Mouse (Mus musculus) midbrain, embryonic 11.5 days (tissue): ENCODE results near the gene Acss1. TPM values are rescaled to one million over a fixed set of nuclear protein-coding genes. Genes with fewer than 3 reads are reported as not detected.

ENCODE experiments used
- ATAC-seq: fragments of 200-750 bp; cut with Nextera tagmentation; 2 replicates; pipeline ENCODE4 v1.8.0; 2017; ENCODE audit warnings: moderate TSS enrichment, moderate library complexity; ENCODE audit not compliant: low FRiP score
- DNase-seq: peaks from one replicate; pipeline ENCODE4 v3.0.0; 2015; ENCODE audit warnings: low spot score; ENCODE audit errors: missing footprints
- H3K27ac ChIP-seq: fragments of 300-500 bp; sonication (generic); 2 replicates; pipeline ENCODE4 v1.5.1; 2014; ENCODE audit warnings: low read depth, low read length
- H3K27me3 ChIP-seq: fragments of 300-500 bp; sonication (generic); 2 replicates; pipeline ENCODE4 v1.6.1; 2014; ENCODE audit warnings: mild to moderate bottlenecking, low read length, moderate library complexity, mixed read lengths; ENCODE audit not compliant: control insufficient read depth, insufficient read depth
- H3K36me3 ChIP-seq: fragments of 300-500 bp; sonication (generic); 2 replicates; pipeline ENCODE4 v1.6.1; 2014; ENCODE audit warnings: mild to moderate bottlenecking, low read length, moderate library complexity, mixed read lengths; ENCODE audit not compliant: control insufficient read depth, insufficient read depth
- H3K4me1 ChIP-seq: fragments of 300-500 bp; sonication (generic); 2 replicates; pipeline ENCODE4 v1.6.1; 2014; ENCODE audit warnings: low read length; ENCODE audit not compliant: control insufficient read depth, insufficient read depth
- H3K4me2 ChIP-seq: fragments of 300-500 bp; sonication (generic); 2 replicates; pipeline ENCODE4 v1.6.1; 2014; ENCODE audit warnings: mild to moderate bottlenecking, moderate library complexity
- H3K4me3 ChIP-seq: fragments of 300-500 bp; sonication (generic); 2 replicates; pipeline ENCODE4 v1.5.1; 2014; ENCODE audit warnings: low read depth, low read length
- H3K9ac ChIP-seq: fragments of 300-500 bp; sonication (generic); 2 replicates; pipeline ENCODE4 v1.6.1; 2014; ENCODE audit warnings: low read length
- H3K9me3 ChIP-seq: fragments of 300-500 bp; sonication (generic); 2 replicates; pipeline ENCODE4 v1.6.1; 2016; ENCODE audit warnings: low read length; ENCODE audit not compliant: control insufficient read depth
- WGBS: fragments of 180-500 bp; shearing (Covaris S2); extraction: QIAGEN DNeasy Blood & Tissue Kit; methylation state at CpG from one replicate; pipeline ENCODE4 v1.1.7; 2014; 5-methylcytosine and 5-hydroxymethylcytosine counted together
- polyA plus RNA-seq: library from polyadenylated mRNA; unstranded; fragments of >200 nt; fragmentation: Nextera tagmentation; extraction: Ambion mirVana; gene quantifications from 2 replicates; pipeline ENCODE4 v1.2.1, GENCODE M21; 2014

Acss1 gene
- polyA plus RNA-seq, 1 experiment from 2014 or later: 20.5 TPM

DNA sequence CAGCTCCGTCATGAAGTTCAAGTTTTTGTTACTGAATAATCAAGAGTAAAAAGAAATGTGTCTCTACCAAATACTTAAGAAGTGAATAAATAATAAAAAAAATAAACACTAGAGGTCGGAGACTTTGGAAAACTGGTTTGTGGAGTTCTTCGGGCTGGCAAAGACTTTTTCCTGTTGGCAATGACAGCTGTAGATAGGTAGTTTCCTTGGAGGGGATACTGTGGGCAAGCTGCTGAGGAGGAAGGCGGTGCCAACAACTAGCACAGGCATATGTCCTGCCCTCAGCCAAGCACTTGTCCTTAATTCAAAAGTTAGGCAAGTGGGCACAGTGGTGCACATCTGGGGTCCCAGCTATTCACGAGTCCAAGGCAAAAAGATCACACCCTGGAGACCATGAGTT, 656 bp upstream of the Acss1 start:
- Histone ChIP-seq H3K36me3 (no peaks in the 10 kb centered on the region), H3K4me3 (no peak overlapping the region), H3K9ac (no peak overlapping the region), H3K27me3 (peaks cover 3% of the 10 kb centered on the region), H3K27ac (no peak overlapping the region), H3K4me1 (peaks cover 16% of the 10 kb centered on the region), H3K4me2 (peak overlapping the region; percentile 96; the same call in 1 of the 2 replicates), H3K9me3 (no peaks in the 10 kb centered on the region)
- DNase-seq: no peak
- ATAC-seq: no peak
- WGBS: 85% methylated on average over 5 of the region's 5 CpGs

DNA sequence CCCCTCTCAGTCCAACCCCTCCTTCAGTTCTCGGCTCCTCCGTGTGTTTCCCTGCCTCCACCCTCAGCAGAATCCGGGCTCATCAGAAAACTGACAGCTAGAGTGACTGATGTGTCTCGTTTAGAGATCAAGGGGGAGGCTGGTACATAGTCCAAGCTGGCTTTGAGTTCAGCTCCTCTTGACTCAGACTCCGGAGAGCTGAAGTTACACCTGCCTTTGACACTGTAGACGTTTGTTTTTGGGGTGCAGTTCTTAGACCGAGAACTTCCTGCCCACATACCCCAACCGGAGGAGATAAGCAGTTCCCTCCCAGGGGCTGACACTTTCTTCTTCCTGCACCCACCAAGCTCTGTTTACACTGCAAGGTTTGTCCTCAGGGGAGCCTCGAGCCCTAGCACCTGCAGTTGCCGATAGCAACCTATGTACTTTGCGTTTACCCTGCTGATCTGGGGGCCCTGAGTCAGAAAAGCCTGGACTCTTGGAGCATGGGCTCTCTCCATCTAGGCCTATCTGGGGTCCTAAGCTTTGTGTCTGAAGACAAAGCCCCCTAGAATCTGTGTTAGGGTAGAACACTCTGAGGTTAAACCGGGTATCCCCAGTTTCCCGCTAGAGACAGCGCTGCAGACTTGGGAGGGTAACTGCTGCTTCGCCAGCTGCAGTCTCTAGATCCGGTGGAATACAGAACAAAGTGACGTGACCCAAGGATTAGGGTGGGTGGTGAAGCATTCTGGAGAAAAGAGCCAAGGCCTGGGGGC, 1.1 kb downstream of the Acss1 start:
- WGBS: 4% methylated on average over 17 of the region's 17 CpGs
- Histone ChIP-seq H3K9me3 (no peaks in the 10 kb centered on the region), H3K4me1 (peaks cover 16% of the 10 kb centered on the region), H3K9ac (peak overlapping the region; percentile 79), H3K4me3 (peak overlapping the region; percentile 62), H3K4me2 (peak overlapping the region; percentile 96), H3K27me3 (peaks cover 3% of the 10 kb centered on the region), H3K27ac (peak overlapping the region; percentile 25), H3K36me3 (no peaks in the 10 kb centered on the region)
- ATAC-seq: peak; percentile 26
- DNase-seq: no peak

DNA sequence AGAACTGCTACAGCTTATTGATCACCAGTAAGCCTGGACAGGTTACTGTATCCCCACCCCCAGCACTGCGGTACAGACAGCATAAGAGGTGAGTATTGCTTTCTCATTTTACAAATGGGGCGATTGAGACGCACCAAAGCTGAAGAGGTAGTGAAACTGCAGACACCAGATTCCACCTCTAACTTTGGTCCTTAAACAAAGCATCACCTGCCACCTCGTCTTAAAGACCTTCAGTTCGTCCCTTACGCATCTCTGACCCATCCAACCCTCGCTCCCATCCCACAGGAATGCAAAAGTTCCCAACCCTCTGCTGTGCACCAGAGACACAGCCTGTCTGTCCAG, 1.6 kb downstream of the Acss1 start:
- H3K27ac ChIP-seq: no peak overlapping the region
- 49% methylated on average over 7 of the region's 7 CpGs for WGBS
- no peaks in the 10 kb centered on the region for H3K9me3 ChIP-seq
- peak overlapping the region; percentile 62 for H3K4me3 ChIP-seq
- ATAC-seq: no peak
- no peak for DNase-seq
- peak overlapping the region; percentile 96 for H3K4me2 ChIP-seq
- no peaks in the 10 kb centered on the region for H3K36me3 ChIP-seq
- H3K4me1 ChIP-seq: peaks cover 16% of the 10 kb centered on the region
- H3K27me3 ChIP-seq: peaks cover 3% of the 10 kb centered on the region; the same call in 1 of the 2 replicates
- no peak overlapping the region; the same call in 1 of the 2 replicates for H3K9ac ChIP-seq

DNA sequence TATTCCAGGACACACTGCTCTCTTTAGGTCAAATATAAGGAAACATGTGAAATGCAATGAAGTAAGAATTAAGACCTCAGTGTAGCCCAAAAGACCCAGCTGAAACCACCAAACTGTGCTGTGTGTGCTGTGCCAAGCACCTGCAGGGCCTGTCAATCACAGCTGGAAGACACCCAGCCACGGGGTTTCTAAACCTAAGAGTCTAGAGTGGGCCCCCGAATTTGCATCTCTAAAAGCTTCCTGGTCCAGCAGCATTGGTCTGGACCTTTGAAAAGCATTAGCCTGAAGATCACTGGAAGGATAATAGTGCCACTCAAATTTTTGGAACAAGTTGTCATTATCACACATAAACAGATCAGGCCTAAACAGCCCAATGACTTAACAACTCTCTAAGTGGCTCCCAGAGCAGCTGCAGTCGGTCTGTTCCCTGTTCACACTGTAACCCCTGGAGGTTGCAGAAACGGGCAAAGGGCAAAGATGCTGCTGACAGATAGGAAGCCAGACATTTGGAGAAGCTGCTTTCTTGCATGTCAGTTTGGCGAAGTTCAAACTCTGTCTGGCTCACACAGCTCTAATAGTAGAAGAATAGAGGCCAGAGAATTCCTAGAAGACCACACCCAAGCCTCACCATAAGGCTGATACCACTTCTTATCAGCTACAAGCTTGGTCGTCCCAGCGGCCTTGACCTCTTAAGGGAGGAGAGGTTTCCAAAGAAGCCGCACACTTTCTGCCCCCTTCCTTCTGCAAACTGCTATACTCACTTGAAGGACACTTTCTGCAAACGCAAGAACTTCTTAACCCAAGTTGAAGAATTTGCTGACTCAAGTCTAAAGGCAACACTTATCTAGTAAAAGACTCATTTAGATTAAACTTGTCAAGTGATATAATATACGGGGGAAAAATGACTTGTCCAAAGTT, 2.5 kb downstream of the Acss1 start:
- Histone ChIP-seq H3K4me3 (no peak overlapping the region), H3K27me3 (peaks cover 3% of the 10 kb centered on the region; the same call in 1 of the 2 replicates), H3K9me3 (no peaks in the 10 kb centered on the region), H3K27ac (peak overlapping the region; percentile 5; the same call in 1 of the 2 replicates), H3K9ac (no peak overlapping the region), H3K4me1 (peaks cover 16% of the 10 kb centered on the region), H3K4me2 (0 out of 2 replicates have a peak overlapping the region, but pooled peaks have one; percentile 2), H3K36me3 (no peaks in the 10 kb centered on the region)
- DNase-seq (no peak), ATAC-seq (no peak)
- WGBS: 55% methylated on average over 10 of the region's 10 CpGs

DNA sequence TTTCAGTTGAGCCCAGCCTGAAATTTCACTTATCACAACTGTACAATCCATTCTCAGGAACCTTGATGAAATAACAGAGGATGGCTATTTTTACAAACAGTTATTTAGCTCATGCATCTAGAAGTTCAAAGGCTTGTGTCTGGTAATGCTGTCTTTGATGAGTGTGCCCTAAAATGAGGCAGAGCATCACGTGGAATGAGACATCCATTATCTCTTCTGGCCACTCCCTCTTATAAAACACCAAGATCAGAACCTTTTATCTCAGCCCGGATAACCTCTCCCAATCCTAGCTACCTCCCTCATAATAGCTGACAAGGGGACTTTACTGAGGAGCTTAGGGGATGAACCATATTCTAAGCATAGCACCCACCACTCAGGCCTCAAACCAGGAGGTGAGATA, 3.3 kb downstream of the Acss1 start:
- DNase-seq (no peak), ATAC-seq (no peak)
- Histone ChIP-seq H3K4me2 (peak overlapping the region; percentile 12; the same call in 1 of the 2 replicates), H3K27me3 (peaks cover 3% of the 10 kb centered on the region; the same call in 1 of the 2 replicates), H3K27ac (no peak overlapping the region; the same call in 1 of the 2 replicates), H3K9me3 (no peaks in the 10 kb centered on the region), H3K9ac (no peak overlapping the region), H3K36me3 (no peaks in the 10 kb centered on the region), H3K4me3 (no peak overlapping the region), H3K4me1 (peaks cover 16% of the 10 kb centered on the region)
- 75% methylated on average over 2 of the region's 2 CpGs for WGBS

DNA sequence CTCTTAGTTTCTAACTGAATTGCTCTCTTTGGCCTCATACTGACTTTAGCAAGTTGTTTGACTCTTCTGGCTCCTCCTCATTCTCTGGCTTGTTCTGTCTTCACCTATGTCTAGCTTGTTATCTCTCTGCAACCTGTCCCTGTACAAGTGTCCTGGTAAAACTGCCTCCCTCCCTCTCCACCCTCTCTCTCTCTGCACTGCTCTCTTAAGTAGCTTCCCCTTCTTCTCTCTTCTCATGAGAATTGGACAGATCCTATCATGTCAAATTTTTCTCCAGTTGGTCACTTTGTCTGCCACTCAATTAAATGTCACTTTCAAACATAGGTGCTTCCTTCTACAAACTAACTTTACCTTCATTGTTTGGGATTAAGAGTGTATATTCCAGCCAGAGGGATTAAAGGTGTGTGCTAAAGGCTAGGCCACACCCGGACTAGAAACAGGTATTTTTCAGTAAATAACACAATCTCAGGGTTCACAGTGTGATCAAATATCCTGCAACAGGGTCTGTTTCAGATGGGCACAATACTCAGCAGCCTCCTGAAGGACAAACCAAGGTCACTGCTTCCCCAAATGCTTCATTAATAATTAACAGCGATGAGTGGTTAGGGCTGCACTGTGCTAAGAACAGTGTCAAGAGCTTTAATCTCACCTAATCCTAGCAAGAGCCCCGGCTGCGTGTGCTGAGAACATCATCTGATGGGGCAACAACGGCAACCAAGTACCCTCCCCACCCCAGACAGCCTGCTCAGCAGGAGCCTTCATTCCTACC, 4.0 kb downstream of the Acss1 start:
- Histone ChIP-seq H3K27me3 (peaks cover 3% of the 10 kb centered on the region; the same call in 1 of the 2 replicates), H3K4me3 (no peak overlapping the region), H3K9ac (no peak overlapping the region), H3K4me2 (no peak overlapping the region), H3K36me3 (no peaks in the 10 kb centered on the region), H3K9me3 (no peaks in the 10 kb centered on the region), H3K4me1 (peaks cover 16% of the 10 kb centered on the region), H3K27ac (no peak overlapping the region)
- ATAC-seq: no peak
- WGBS: 75% methylated on average over 5 of the region's 5 CpGs
- peak; percentile 66 for DNase-seq

DNA sequence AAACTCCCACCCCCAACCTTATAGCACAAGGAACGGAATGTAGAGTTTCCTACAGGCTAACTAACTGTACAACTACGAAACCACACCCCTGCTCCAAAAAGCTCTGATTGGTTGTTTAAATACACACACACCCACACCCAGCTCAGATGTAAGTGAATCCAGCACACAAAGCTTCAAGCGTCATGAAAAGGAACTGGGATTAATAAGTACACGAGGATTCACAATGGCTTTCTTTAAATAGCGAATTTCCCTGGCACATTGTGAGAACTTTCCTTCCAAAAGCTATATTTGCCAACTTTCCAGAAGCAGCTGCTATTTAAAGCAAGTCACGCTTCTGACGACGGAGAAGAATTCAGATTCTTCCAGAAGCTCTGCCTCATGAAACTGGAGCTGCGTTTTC, 5.0 kb downstream of the Acss1 start:
- DNase-seq (no peak), ATAC-seq (no peak)
- Histone ChIP-seq H3K36me3 (no peaks in the 10 kb centered on the region; the same call in 1 of the 2 replicates), H3K4me1 (peaks cover 13% of the 10 kb centered on the region), H3K9ac (no peak overlapping the region), H3K27ac (no peak overlapping the region), H3K4me3 (no peak overlapping the region), H3K9me3 (no peaks in the 10 kb centered on the region), H3K4me2 (no peak overlapping the region), H3K27me3 (peaks cover 3% of the 10 kb centered on the region; the same call in 1 of the 2 replicates)
- 79% methylated on average over 9 of the region's 9 CpGs for WGBS

DNA sequence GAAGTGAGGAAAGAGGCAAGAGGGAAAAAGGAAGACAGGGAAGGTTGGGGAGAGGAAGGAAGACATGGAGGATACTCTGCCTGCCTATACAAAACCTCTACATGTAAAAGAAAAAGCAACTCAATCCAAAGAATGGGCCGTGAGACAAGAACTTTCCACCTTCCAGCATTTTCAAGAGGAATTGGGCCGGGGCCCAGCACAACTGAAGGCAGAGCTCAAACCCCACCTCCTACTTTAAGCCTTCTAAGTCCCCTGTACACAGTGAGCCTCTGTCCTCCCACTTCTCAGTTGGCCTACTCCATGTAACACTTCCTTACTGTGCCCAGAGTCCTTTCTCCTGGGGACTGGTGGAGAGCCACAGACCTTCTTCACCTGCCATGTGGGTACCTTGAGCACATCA, 6.3 kb downstream of the Acss1 start:
- WGBS: 70% methylated on average over 2 of the region's 2 CpGs
- Histone ChIP-seq H3K36me3 (no peaks in the 10 kb centered on the region; the same call in 1 of the 2 replicates), H3K9me3 (no peaks in the 10 kb centered on the region), H3K27ac (no peak overlapping the region), H3K4me3 (no peak overlapping the region), H3K4me1 (peaks cover 9% of the 10 kb centered on the region), H3K9ac (no peak overlapping the region), H3K27me3 (no peaks in the 10 kb centered on the region; the same call in 1 of the 2 replicates), H3K4me2 (no peak overlapping the region)
- DNase-seq (no peak), ATAC-seq (no peak)
